Comparison of ENCODE assay signal across 18 mouse cellular contexts in genomic region chr12:73587262-73587661, GRCm38 (mm10). TPM values are rescaled to one million over a fixed set of nuclear protein-coding genes. Genes with fewer than 3 reads are reported as not detected.
DNase-seq lines count a peak whose midpoint lies in the region; ATAC-seq and TF ChIP-seq lines count a peak whose summit lies in the region.
"Had no signal": no experiment of that assay in that cellular context is flagged by ENCODE, and none has a peak within 500 bp of the region (broad histone marks: within the 10 kb centered on the region; RNA-seq: fewer than 3 reads in every experiment).

No protein-coding gene starts in this region.

- TF ChIP-seq CTCF in lung, embryonic 14.5 days (IDR thresholded peaks at IDR 0.05; ENCODE audit: low read depth) = no peak

- 62% methylated on average over 3 of the region's 3 CpGs for WGBS in embryonic facial prominence, embryonic 13.5 days
- WGBS in embryonic facial prominence, embryonic 10.5 days = 64% methylated on average over 3 of the region's 3 CpGs
- 63% methylated on average over 3 of the region's 3 CpGs for WGBS in hindbrain, embryonic 14.5 days
- 69% methylated on average over 3 of the region's 3 CpGs for WGBS in hindbrain, embryonic 11.5 days
- 30% methylated on average over 3 of the region's 3 CpGs for WGBS in lung, embryonic 14.5 days
- 70% methylated on average over 3 of the region's 3 CpGs for WGBS in macrophage (ENCODE audit: missing documents)

- no peak for DNase-seq in embryonic facial prominence, embryonic 10.5 days (ENCODE audit: low spot score)
- no peak for DNase-seq in hindbrain, embryonic 14.5 days (ENCODE audit: low spot score)
- no peak for DNase-seq in hindbrain, embryonic 11.5 days (ENCODE audit: low spot score)
- no peak for DNase-seq in lung, embryonic 14.5 days
- no peak for DNase-seq in lung, postnatal 10 days
- DNase-seq in yolk sac, embryonic 10.5 days (ENCODE audit: low spot score) = no peak
- DNase-seq: cerebellum, adult 18-20 months; kidney, postnatal 10 days; layer of hippocampus, postnatal 36 days; right cerebral cortex, adult 18-20 months; spleen, adult 18-20 months had no signal

- no peak overlapping the region for H3K9ac ChIP-seq in embryonic facial prominence, embryonic 13.5 days
- H3K9ac ChIP-seq in hindbrain, embryonic 14.5 days = no peak overlapping the region
- no peak overlapping the region for H3K9ac ChIP-seq in hindbrain, embryonic 11.5 days (ENCODE audit: low read depth, low read length)
- no peak overlapping the region for H3K9ac ChIP-seq in lung, embryonic 14.5 days
- H3K9ac ChIP-seq: midbrain, embryonic 15.5 days had no signal

- no peaks in the 10 kb centered on the region for H3K36me3 ChIP-seq in embryonic facial prominence, embryonic 13.5 days
- H3K36me3 ChIP-seq in embryonic facial prominence, embryonic 10.5 days (replicated peaks) = no peaks in the 10 kb centered on the region
- H3K36me3 ChIP-seq in hindbrain, embryonic 14.5 days (replicated peaks; ENCODE audit: control insufficient read depth, insufficient read depth) = no peaks in the 10 kb centered on the region
- H3K36me3 ChIP-seq in hindbrain, embryonic 11.5 days (ENCODE audit: control insufficient read depth, insufficient read depth, low read length) = no peaks in the 10 kb centered on the region
- H3K36me3 ChIP-seq in lung, embryonic 14.5 days (ENCODE audit: insufficient read depth) = no peaks in the 10 kb centered on the region
- no peaks in the 10 kb centered on the region for H3K36me3 ChIP-seq in macrophage (ENCODE audit: inconsistent target)
- H3K36me3 ChIP-seq: midbrain, embryonic 15.5 days had no signal

- ATAC-seq in embryonic facial prominence, embryonic 13.5 days (ENCODE audit: insufficient number of reproducible peaks, insufficient read depth, low FRiP score, low TSS enrichment, low read depth) = no peak
- no peak for ATAC-seq in hindbrain, embryonic 14.5 days (ENCODE audit: low FRiP score)
- ATAC-seq in hindbrain, embryonic 11.5 days (ENCODE audit: low FRiP score) = no peak
- no peak for ATAC-seq in lung, embryonic 14.5 days (ENCODE audit: insufficient read depth)
- ATAC-seq: forebrain, embryonic 16.5 days; hindbrain, postnatal 0 days; midbrain, embryonic 15.5 days; Patski had no signal

- H3K4me3 ChIP-seq in embryonic facial prominence, embryonic 13.5 days = no peak overlapping the region
- no peak overlapping the region for H3K4me3 ChIP-seq in embryonic facial prominence, embryonic 10.5 days
- H3K4me3 ChIP-seq in hindbrain, embryonic 14.5 days (replicated peaks; ENCODE audit: low read length) = no peak overlapping the region
- H3K4me3 ChIP-seq in hindbrain, embryonic 11.5 days (ENCODE audit: low read depth, low read length) = no peak overlapping the region
- peak overlapping the region; percentile 15; the same call in 1 of the 2 replicates for H3K4me3 ChIP-seq in lung, embryonic 14.5 days (ENCODE audit: low read depth, low read length)
- H3K4me3 ChIP-seq in macrophage (ENCODE audit: inconsistent target) = no peak overlapping the region
- H3K4me3 ChIP-seq: midbrain, embryonic 15.5 days had no signal

- peak overlapping the region; percentile 24 for H3K4me2 ChIP-seq in embryonic facial prominence, embryonic 13.5 days
- H3K4me2 ChIP-seq in hindbrain, embryonic 14.5 days (replicated peaks) = 0 out of 2 replicates have a peak overlapping the region, but pooled peaks have one; percentile 4
- H3K4me2 ChIP-seq in hindbrain, embryonic 11.5 days (replicated peaks; ENCODE audit: low read depth, low read length) = no peak overlapping the region
- H3K4me2 ChIP-seq in lung, embryonic 14.5 days = peak overlapping the region; percentile 37; the same call in 1 of the 2 replicates
- H3K4me2 ChIP-seq: midbrain, embryonic 15.5 days had no signal

- no peaks in the 10 kb centered on the region for H3K9me3 ChIP-seq in embryonic facial prominence, embryonic 13.5 days
- no peaks in the 10 kb centered on the region for H3K9me3 ChIP-seq in embryonic facial prominence, embryonic 10.5 days
- H3K9me3 ChIP-seq in hindbrain, embryonic 14.5 days (ENCODE audit: control insufficient read depth, low read length) = no peaks in the 10 kb centered on the region
- no peaks in the 10 kb centered on the region for H3K9me3 ChIP-seq in hindbrain, embryonic 11.5 days (ENCODE audit: control insufficient read depth, low read length)
- H3K9me3 ChIP-seq in lung, embryonic 14.5 days (ENCODE audit: low read depth, low read length) = no peaks in the 10 kb centered on the region
- H3K9me3 ChIP-seq: midbrain, embryonic 15.5 days had no signal

- peaks cover 70% of the 10 kb centered on the region for H3K79me2 ChIP-seq in macrophage (ENCODE audit: inconsistent target)

- peaks cover 17% of the 10 kb centered on the region for H3K4me1 ChIP-seq in embryonic facial prominence, embryonic 13.5 days
- H3K4me1 ChIP-seq in embryonic facial prominence, embryonic 10.5 days = peaks cover 28% of the 10 kb centered on the region
- H3K4me1 ChIP-seq in hindbrain, embryonic 14.5 days (replicated peaks; ENCODE audit: control insufficient read depth, insufficient read depth, low read length) = peaks cover 15% of the 10 kb centered on the region
- no peaks in the 10 kb centered on the region; the same call in 1 of the 2 replicates for H3K4me1 ChIP-seq in hindbrain, embryonic 11.5 days (replicated peaks; ENCODE audit: control insufficient read depth, insufficient read depth, low read length)
- H3K4me1 ChIP-seq in lung, embryonic 14.5 days (ENCODE audit: insufficient read depth) = 0 out of 2 replicates have a peak, but pooled peaks cover 3% of the 10 kb centered on the region

- H3K27ac ChIP-seq in embryonic facial prominence, embryonic 13.5 days = no peak overlapping the region
- H3K27ac ChIP-seq in embryonic facial prominence, embryonic 10.5 days (replicated peaks) = no peak overlapping the region
- no peak overlapping the region for H3K27ac ChIP-seq in hindbrain, embryonic 14.5 days
- H3K27ac ChIP-seq in hindbrain, embryonic 11.5 days (ENCODE audit: low read depth, low read length) = no peak overlapping the region
- H3K27ac ChIP-seq in lung, embryonic 14.5 days (ENCODE audit: low read depth) = no peak overlapping the region
- H3K27ac ChIP-seq in macrophage = peak overlapping the region; percentile 13; the same call in 1 of the 2 replicates
- H3K27ac ChIP-seq: hindbrain, postnatal 0 days; midbrain, embryonic 15.5 days had no signal

- H3K27me3 ChIP-seq in embryonic facial prominence, embryonic 13.5 days = peaks cover 20% of the 10 kb centered on the region
- peaks cover 52% of the 10 kb centered on the region for H3K27me3 ChIP-seq in embryonic facial prominence, embryonic 10.5 days (replicated peaks; ENCODE audit: low read depth, poor library complexity, severe bottlenecking)
- H3K27me3 ChIP-seq in hindbrain, embryonic 14.5 days (ENCODE audit: control insufficient read depth, insufficient read depth, low read length) = peaks cover 33% of the 10 kb centered on the region
- H3K27me3 ChIP-seq in hindbrain, embryonic 11.5 days (ENCODE audit: control insufficient read depth, insufficient read depth, low read length) = peaks cover 23% of the 10 kb centered on the region
- peaks cover 13% of the 10 kb centered on the region for H3K27me3 ChIP-seq in lung, embryonic 14.5 days (ENCODE audit: insufficient read depth, low read length)

RNA-seq across cellular contexts. Expression of gene Prkch, which starts 2.7 kb away (rescaled TPM):
- 13.0 and 13.3 TPM in 2 replicates for polyA plus RNA-seq in embryonic facial prominence, embryonic 13.5 days (2015; fragmentation: Nextera tagmentation; extraction: Ambion mirVana)
- polyA plus RNA-seq in embryonic facial prominence, embryonic 10.5 days (2016; fragmentation: Nextera tagmentation; extraction: Ambion mirVana) = 6.7 and 6.9 TPM in 2 replicates
- polyA plus RNA-seq in hindbrain, embryonic 14.5 days (2014; fragmentation: Nextera tagmentation; extraction: Ambion mirVana) = 9.8 and 9.9 TPM in 2 replicates
- polyA plus RNA-seq in hindbrain, embryonic 11.5 days (2014; fragmentation: Nextera tagmentation; extraction: Ambion mirVana) = 9.1 and 10.5 TPM in 2 replicates
- polyA plus RNA-seq in lung, embryonic 14.5 days (2014; fragmentation: Nextera tagmentation; extraction: Ambion mirVana) = 16.2 and 18.0 TPM in 2 replicates
- total RNA-seq in macrophage (2018; cell fraction: chromatin; rRNA removed) = 100 to 1,000 TPM in 18 of 26 experiments, 10 to 100 TPM in 8; 25.8 to 187 (median 153) TPM
- 10 to 100 TPM; 34.1 to 62.5 (median 56.8) TPM for total RNA-seq in macrophage (2018; cell fraction: cytosol; rRNA removed)
- 100 to 1,000 TPM in 7 of 26 experiments, 10 to 100 TPM in 19; 23.4 to 142 (median 85.8) TPM for total RNA-seq in macrophage (2018; cell fraction: nucleus; rRNA removed)
- 34.7 to 50.3 TPM (median 37.2 TPM) in 3 replicates for polyA plus RNA-seq in macrophage (2018)

RNA-seq across cellular contexts. Expression of gene Tmem30b, which starts 41.1 kb away (rescaled TPM):
- polyA plus RNA-seq in embryonic facial prominence, embryonic 13.5 days (2015; fragmentation: Nextera tagmentation; extraction: Ambion mirVana) = 13.6 and 16.1 TPM in 2 replicates
- 8.1 and 11.0 TPM in 2 replicates for polyA plus RNA-seq in embryonic facial prominence, embryonic 10.5 days (2016; fragmentation: Nextera tagmentation; extraction: Ambion mirVana)
- 0.15 and 0.26 TPM in 2 replicates for polyA plus RNA-seq in hindbrain, embryonic 14.5 days (2014; fragmentation: Nextera tagmentation; extraction: Ambion mirVana)
- polyA plus RNA-seq in hindbrain, embryonic 11.5 days (2014; fragmentation: Nextera tagmentation; extraction: Ambion mirVana) = 3.1 and 3.3 TPM in 2 replicates
- polyA plus RNA-seq in lung, embryonic 14.5 days (2014; fragmentation: Nextera tagmentation; extraction: Ambion mirVana) = 4.0 and 5.1 TPM in 2 replicates
- under 1 TPM in 1 of 26 experiments, not detected in 25; 0.35 TPM for total RNA-seq in macrophage (2018; cell fraction: chromatin; rRNA removed)
- not detected for total RNA-seq in macrophage (2018; cell fraction: cytosol; rRNA removed)
- total RNA-seq in macrophage (2018; cell fraction: nucleus; rRNA removed) = not detected
- not detected in 3 replicates for polyA plus RNA-seq in macrophage (2018)
- total RNA-seq: layer of hippocampus, postnatal 36 days; neutrophil, adult 5-6 weeks had no signal
- polyA plus RNA-seq: Patski had no signal
